Mouse (Mus musculus) hindbrain, embryonic 10.5 days (tissue): Measurements from ENCODE around the gene Csnk1g2. TPM values are rescaled to one million over a fixed set of nuclear protein-coding genes. Genes with fewer than 3 reads are reported as not detected.

Source experiments
- DNase-seq: peaks from one replicate; pipeline ENCODE4 v3.0.0-alpha.2; 2017; ENCODE audit warnings: low spot score
- H3K27ac ChIP-seq: fragments of 300-500 bp; sonication (generic); 2 replicates; pipeline ENCODE4 v1.5.1; 2016; ENCODE audit warnings: mild to moderate bottlenecking, moderate library complexity
- H3K27me3 ChIP-seq: fragments of 300-500 bp; sonication (generic); 2 replicates; pipeline ENCODE4 v1.6.1; 2016; ENCODE audit warnings: mild to moderate bottlenecking; ENCODE audit not compliant: poor library complexity, insufficient read depth, severe bottlenecking
- H3K36me3 ChIP-seq: fragments of 300-500 bp; sonication (generic); 2 replicates; pipeline ENCODE4 v1.6.1; 2016; ENCODE audit warnings: mild to moderate bottlenecking, moderate library complexity
- H3K4me1 ChIP-seq: fragments of 300-500 bp; sonication (generic); replicated peaks from 2 replicates; pipeline ENCODE4 v1.6.1; 2016; ENCODE audit warnings: mild to moderate bottlenecking
- H3K4me3 ChIP-seq: fragments of 300-500 bp; sonication (generic); 2 replicates; pipeline ENCODE4 v1.5.1; 2016; ENCODE audit warnings: mild to moderate bottlenecking, moderate library complexity
- H3K9me3 ChIP-seq: fragments of 300-500 bp; sonication (generic); 2 replicates; pipeline ENCODE4 v1.6.1; 2016; ENCODE audit warnings: mild to moderate bottlenecking, moderate library complexity
- WGBS: fragments of 180-500 bp; shearing (Covaris S2); methylation state at CpG from one replicate; pipeline ENCODE4 v1.1.7; 2016; 5-methylcytosine and 5-hydroxymethylcytosine counted together
- polyA plus RNA-seq: library from polyadenylated mRNA; unstranded; fragments of >200 nt; fragmentation: Nextera tagmentation; extraction: Ambion mirVana; gene quantifications from 2 replicates; pipeline ENCODE4 v1.2.1, GENCODE M21; 2016

Gene Csnk1g2
- polyA plus RNA-seq, 1 experiment from 2014 or later: 180 TPM

GRCm38 (mm10) chr10:80674851-80675404 is 52.3 kb downstream of the Csnk1g2 start:
- Histone ChIP-seq H3K27me3 (no peaks in the 10 kb centered on the region), H3K9me3 (no peaks in the 10 kb centered on the region), H3K4me1 (peaks cover 78% of the 10 kb centered on the region), H3K27ac (peak overlapping the region; percentile 96), H3K36me3 (peaks cover 46% of the 10 kb centered on the region), H3K4me3 (peak overlapping the region; percentile 100)
- WGBS: 27% methylated on average over 6 of the region's 6 CpGs
- DNase-seq: no peak

GRCm38 (mm10) chr10:80675405-80676197 is 53.0 kb downstream of the Csnk1g2 start:
- H3K9me3 ChIP-seq: no peaks in the 10 kb centered on the region
- WGBS: under 1% methylated on average over 54 of the region's 54 CpGs
- H3K36me3 ChIP-seq: peaks cover 39% of the 10 kb centered on the region
- DNase-seq: peak; percentile 47
- no peaks in the 10 kb centered on the region for H3K27me3 ChIP-seq
- peak overlapping the region; percentile 96 for H3K27ac ChIP-seq
- H3K4me3 ChIP-seq: peak overlapping the region; percentile 100
- peaks cover 83% of the 10 kb centered on the region for H3K4me1 ChIP-seq

- peak overlapping the region; percentile 100 for H3K4me3 ChIP-seq
- DNase-seq: peak; percentile 100
- peaks cover 32% of the 10 kb centered on the region for H3K36me3 ChIP-seq
- H3K4me1 ChIP-seq: peaks cover 77% of the 10 kb centered on the region
- H3K27me3 ChIP-seq: no peaks in the 10 kb centered on the region
- WGBS: under 1% methylated on average over 78 of the region's 78 CpGs
- peak overlapping the region; percentile 96 for H3K27ac ChIP-seq
- H3K9me3 ChIP-seq: no peaks in the 10 kb centered on the region
Observed at GRCm38 (mm10) chr10:80676198-80676928, 53.7 kb downstream of the Csnk1g2 start.

- H3K27ac ChIP-seq: peak overlapping the region; percentile 96
- H3K9me3 ChIP-seq: no peaks in the 10 kb centered on the region
- no peaks in the 10 kb centered on the region for H3K27me3 ChIP-seq
- no peak for DNase-seq
- H3K4me1 ChIP-seq: peaks cover 72% of the 10 kb centered on the region
- WGBS: 50% methylated on average over 9 of the region's 9 CpGs
- peaks cover 22% of the 10 kb centered on the region for H3K36me3 ChIP-seq
- H3K4me3 ChIP-seq: peak overlapping the region; percentile 100
Observed at GRCm38 (mm10) chr10:80677128-80677875, 54.7 kb downstream of the Csnk1g2 start.

- peaks cover 16% of the 10 kb centered on the region for H3K36me3 ChIP-seq
- WGBS: 41% methylated on average over 8 of the region's 8 CpGs
Observed at GRCm38 (mm10) chr10:80677942-80678436, 55.4 kb downstream of the Csnk1g2 start, which contains the start of gene Mknk2. Gene Mknk2, minus strand, starts transcription at chr10:80678112.

GRCm38 (mm10) chr10:80678601-80679377 is 56.2 kb downstream of the Csnk1g2 start:
- peaks cover 15% of the 10 kb centered on the region for H3K36me3 ChIP-seq
- peak overlapping the region; percentile 96 for H3K27ac ChIP-seq
- 54% methylated on average over 10 of the region's 10 CpGs for WGBS
- peaks cover 57% of the 10 kb centered on the region for H3K4me1 ChIP-seq
- no peaks in the 10 kb centered on the region for H3K9me3 ChIP-seq
- DNase-seq: no peak
- H3K4me3 ChIP-seq: peak overlapping the region; percentile 100; the same call in 1 of the 2 replicates
- no peaks in the 10 kb centered on the region for H3K27me3 ChIP-seq

More at GRCm38 (mm10) chr10:80677942-80678436, 55.4 kb downstream of the Csnk1g2 start, which contains the start of gene Mknk2:
- DNase-seq: no peak
- Histone ChIP-seq H3K4me1 (peaks cover 65% of the 10 kb centered on the region), H3K4me3 (peak within 1 kb of the TSS; percentile 100), H3K27me3 (no peaks in the 10 kb centered on the region), H3K9me3 (no peaks in the 10 kb centered on the region), H3K27ac (peak within 1 kb of the TSS; percentile 96)

- Histone ChIP-seq H3K4me1 (peaks cover 48% of the 10 kb centered on the region), H3K27ac (peak overlapping the region; percentile 96), H3K27me3 (no peaks in the 10 kb centered on the region), H3K36me3 (peaks cover 14% of the 10 kb centered on the region), H3K4me3 (no peak overlapping the region), H3K9me3 (no peaks in the 10 kb centered on the region)
- WGBS: 64% methylated on average over 9 of the region's 9 CpGs
- DNase-seq: no peak
Observed at GRCm38 (mm10) chr10:80679556-80680259, 57.1 kb downstream of the Csnk1g2 start.

GRCm38 (mm10) chr10:80680260-80680696 is 57.6 kb downstream of the Csnk1g2 start:
- Histone ChIP-seq H3K27me3 (no peaks in the 10 kb centered on the region), H3K36me3 (peaks cover 20% of the 10 kb centered on the region), H3K4me1 (peaks cover 42% of the 10 kb centered on the region), H3K27ac (peak overlapping the region; percentile 69), H3K4me3 (no peak overlapping the region), H3K9me3 (no peaks in the 10 kb centered on the region)
- no peak for DNase-seq
- WGBS: 80% methylated on average over 2 of the region's 2 CpGs

- no peak overlapping the region for H3K4me3 ChIP-seq
- no peaks in the 10 kb centered on the region for H3K27me3 ChIP-seq
- H3K9me3 ChIP-seq: no peaks in the 10 kb centered on the region
- H3K27ac ChIP-seq: no peak overlapping the region
- H3K4me1 ChIP-seq: peaks cover 34% of the 10 kb centered on the region
- H3K36me3 ChIP-seq: peaks cover 37% of the 10 kb centered on the region
- WGBS: 95% methylated on average over 6 of the region's 6 CpGs
- no peak for DNase-seq
Observed at GRCm38 (mm10) chr10:80682003-80682402, 59.4 kb downstream of the Csnk1g2 start.

- Histone ChIP-seq H3K36me3 (peaks cover 53% of the 10 kb centered on the region), H3K4me3 (no peak overlapping the region), H3K27ac (no peak overlapping the region), H3K9me3 (no peaks in the 10 kb centered on the region), H3K4me1 (peaks cover 17% of the 10 kb centered on the region), H3K27me3 (no peaks in the 10 kb centered on the region)
- 98% methylated on average over 1 of the region's 1 CpGs for WGBS
- no peak for DNase-seq
Observed at GRCm38 (mm10) chr10:80683647-80684046, 61.0 kb downstream of the Csnk1g2 start.

GRCm38 (mm10) chr10:80684214-80684613 is 61.6 kb downstream of the Csnk1g2 start:
- Histone ChIP-seq H3K9me3 (no peaks in the 10 kb centered on the region), H3K36me3 (peaks cover 58% of the 10 kb centered on the region), H3K4me1 (peaks cover 12% of the 10 kb centered on the region), H3K4me3 (no peak overlapping the region), H3K27me3 (no peaks in the 10 kb centered on the region), H3K27ac (no peak overlapping the region)
- peak; percentile 38 for DNase-seq
- WGBS: 55% methylated on average over 6 of the region's 6 CpGs
